Mouse (Mus musculus): ENCODE measurements at regions not wholly inside any gene's neighbourhood (a gene's known extent, or its start where the extent isn't known, plus 50 kb on each side); places are given as distances from the start of the nearest gene placed in this dataset.

DNA sequence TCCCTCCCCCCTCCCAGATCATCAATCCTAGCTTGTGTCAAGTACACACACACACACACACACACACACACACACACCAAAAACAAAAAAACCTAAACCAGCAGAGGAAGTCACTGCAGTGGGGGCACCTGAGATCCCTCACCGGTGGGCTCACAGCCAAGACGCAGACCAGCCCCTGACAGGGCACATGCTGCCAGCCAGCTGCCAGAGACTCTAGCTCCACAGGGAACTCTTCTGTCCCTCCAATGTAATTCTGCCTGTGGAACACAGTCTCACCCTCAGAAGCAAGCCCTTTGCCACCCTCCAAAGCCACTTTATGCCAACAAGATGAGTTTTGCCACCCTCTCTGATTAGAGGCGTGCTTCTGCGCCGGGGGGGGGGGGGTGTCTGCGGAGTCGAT lies 261.3 kb upstream of the Kazn start:
- TF ChIP-seq CTCF (IDR thresholded peaks at IDR 0.05; ENCODE audit: low read depth, low read length) = no peak
- no peak for TF ChIP-seq EP300 (IDR thresholded peaks at IDR 0.05; ENCODE audit: insufficient read depth, low read depth, low read length)
- no peak for TF ChIP-seq POLR2A (IDR thresholded peaks at IDR 0.05; ENCODE audit: insufficient read depth, low read length)
